Mouse (Mus musculus) liver, postnatal 0 days (tissue): ENCODE measurements at regions not wholly inside any gene's neighbourhood (a gene's known extent, or its start where the extent isn't known, plus 50 kb on each side); places are given as distances from the start of the nearest gene placed in this dataset.

Experiments used
- CTCF ChIP-seq: sonication (generic); IDR thresholded peaks from 2 replicates; pipeline ENCODE4 v1.5.1; 2016; ENCODE audit warnings: antibody characterized with exemption, low read depth
- EP300 ChIP-seq: IDR thresholded peaks from 2 replicates; pipeline ENCODE4 v1.6.1; 2016; ENCODE audit warnings: antibody characterized with exemption, low read depth, mild to moderate bottlenecking

- TF ChIP-seq CTCF = no peak
- TF ChIP-seq EP300 = no peak
Observed at GRCm38 (mm10) chr7:133470620-133470958, 131.4 kb downstream of the Tex36 start.
